ENCODE assay signal across 25 mouse cellular contexts in the genomic region with DNA sequence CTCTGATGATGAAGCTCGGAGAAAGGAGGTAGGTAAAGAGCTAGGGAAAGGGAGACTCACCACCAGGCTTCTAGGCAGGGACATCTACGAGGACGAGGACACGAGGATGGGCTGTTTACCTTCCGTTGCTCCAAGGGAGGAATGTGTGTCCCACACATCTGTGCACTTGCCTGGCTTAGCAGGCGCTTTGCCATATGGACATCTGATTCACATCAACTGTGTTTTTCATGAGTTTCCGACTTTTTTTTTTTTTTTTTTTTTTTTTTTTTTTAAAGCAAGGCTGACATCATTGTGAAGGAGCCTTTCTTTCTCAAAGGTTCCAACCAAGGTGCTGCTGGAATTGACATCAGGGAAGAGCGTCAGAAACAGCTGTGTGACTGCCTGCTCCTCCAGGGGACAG. TPM values are rescaled to one million over a fixed set of nuclear protein-coding genes. Genes with fewer than 3 reads are reported as not detected.
DNase-seq lines count a peak whose midpoint lies in the region; ATAC-seq and TF ChIP-seq lines count a peak whose summit lies in the region.
"Had no signal": no experiment of that assay in that cellular context is flagged by ENCODE, and none has a peak within 500 bp of the region (broad histone marks: within the 10 kb centered on the region; RNA-seq: fewer than 3 reads in every experiment).

No protein-coding gene starts in this region.

- no peak for TF ChIP-seq RAD21 in CH12.LX (IDR thresholded peaks at IDR 0.05; ENCODE audit: low read depth, low read length)

- 0 out of 2 replicates have a peak overlapping the region, but pooled peaks have one; percentile 23 for H3K27ac ChIP-seq in layer of hippocampus, adult 2 months
- H3K27ac ChIP-seq in CH12.LX (ENCODE audit: insufficient read depth, low read depth), result no peak overlapping the region
- no peak overlapping the region for H3K27ac ChIP-seq in embryonic facial prominence, embryonic 14.5 days (replicated peaks; ENCODE audit: low read depth, low read length)
- H3K27ac ChIP-seq in midbrain, embryonic 10.5 days (replicated peaks), result no peak overlapping the region
- H3K27ac ChIP-seq: forebrain, embryonic 12.5 days; heart, adult 2 months; hindbrain, embryonic 13.5 days; left cerebral cortex, adult 2 months; limb, embryonic 15.5 days; liver, embryonic 14.5 days; midbrain, embryonic 12.5 days; neural tube, embryonic 15.5 days had no signal

- ATAC-seq in embryonic facial prominence, embryonic 14.5 days (ENCODE audit: low read depth), result no peak
- no peak for ATAC-seq in activated CD4-positive, CD25-positive, alpha-beta regulatory T cell, adult 4 months
- ATAC-seq: inflammation-experienced regulatory T-cells, adult 6 months had no signal

- no peak for TF ChIP-seq CTCF in layer of hippocampus, adult 2 months (conservative IDR thresholded peaks at IDR 0.05)
- no peak for TF ChIP-seq CTCF in CH12.LX (conservative IDR thresholded peaks at IDR 0.05 in 1 of 2, IDR thresholded peaks at IDR 0.05 in 1 of 2; ENCODE audit: low read depth in 2 of 2, low read length in 2 of 2)

- H3K4me1 ChIP-seq in CH12.LX (ENCODE audit: control insufficient read depth in 1 of 2, insufficient read depth in 2 of 2), result peaks cover 2 to 3% of the 10 kb centered on the region in 2 experiments; a peak in 3 of 4 replicates
- H3K4me1 ChIP-seq in embryonic facial prominence, embryonic 14.5 days (ENCODE audit: control insufficient read depth, insufficient read depth, low read length), result no peaks in the 10 kb centered on the region
- no peaks in the 10 kb centered on the region for H3K4me1 ChIP-seq in midbrain, embryonic 10.5 days
- H3K4me1 ChIP-seq: forebrain, embryonic 12.5 days; hindbrain, embryonic 13.5 days; midbrain, embryonic 12.5 days; neural tube, embryonic 15.5 days had no signal

- no peak for TF ChIP-seq POLR2A in CH12.LX (IDR thresholded peaks at IDR 0.05; ENCODE audit: low read depth, low read length)

- no peak overlapping the region for H3K9ac ChIP-seq in CH12.LX (ENCODE audit: insufficient read depth, low read depth)
- no peak overlapping the region for H3K9ac ChIP-seq in embryonic facial prominence, embryonic 14.5 days (ENCODE audit: low read depth, low read length)
- H3K9ac ChIP-seq: forebrain, embryonic 12.5 days; hindbrain, embryonic 13.5 days; limb, embryonic 15.5 days; liver, embryonic 14.5 days; lung, embryonic 14.5 days; midbrain, embryonic 12.5 days; neural tube, embryonic 15.5 days had no signal

- 31% methylated on average over 8 of the region's 8 CpGs for WGBS in embryonic facial prominence, embryonic 14.5 days
- 65% methylated on average over 8 of the region's 8 CpGs for WGBS in midbrain, embryonic 10.5 days

- in situ Hi-C loops in CH12.LX (cut with MboI; ENCODE audit: low pct_ligation_motif_present, low pct_unique_long_range_greater_than_20kb, low sequenced_read_pairs), result no loop called here

- H3K4me3 ChIP-seq in layer of hippocampus, adult 2 months, result no peak overlapping the region
- H3K4me3 ChIP-seq in CH12.LX (replicated peaks in 1 of 3; ENCODE audit: low read depth in 2 of 3, low read length in 2 of 3, poor library complexity in 1 of 3), result no peak overlapping the region
- H3K4me3 ChIP-seq in embryonic facial prominence, embryonic 14.5 days (ENCODE audit: low read depth, low read length), result no peak overlapping the region
- H3K4me3 ChIP-seq in midbrain, embryonic 10.5 days, result no peak overlapping the region
- H3K4me3 ChIP-seq: forebrain, embryonic 12.5 days; heart, adult 2 months; hindbrain, embryonic 13.5 days; left cerebral cortex, adult 2 months; limb, embryonic 15.5 days; midbrain, embryonic 12.5 days; neural tube, embryonic 15.5 days had no signal

- H3K4me2 ChIP-seq in CH12.LX (ENCODE audit: insufficient read depth, low read depth, poor library complexity, severe bottlenecking), result no peak overlapping the region
- H3K4me2 ChIP-seq in embryonic facial prominence, embryonic 14.5 days (ENCODE audit: low read depth, low read length), result peak overlapping the region; percentile 23; the same call in 1 of the 2 replicates
- H3K4me2 ChIP-seq: forebrain, embryonic 12.5 days; hindbrain, embryonic 13.5 days; limb, embryonic 15.5 days; lung, embryonic 14.5 days; midbrain, embryonic 12.5 days; neural tube, embryonic 15.5 days had no signal

- no peaks in the 10 kb centered on the region for H3K36me3 ChIP-seq in CH12.LX (replicated peaks in 1 of 2; ENCODE audit: control insufficient read depth in 1 of 2, insufficient read depth in 1 of 2, low read length in 1 of 2)
- H3K36me3 ChIP-seq in embryonic facial prominence, embryonic 14.5 days (ENCODE audit: control insufficient read depth, insufficient read depth, low read length), result no peaks in the 10 kb centered on the region
- no peaks in the 10 kb centered on the region for H3K36me3 ChIP-seq in midbrain, embryonic 10.5 days
- H3K36me3 ChIP-seq: forebrain, embryonic 12.5 days; hindbrain, embryonic 13.5 days; limb, embryonic 15.5 days; midbrain, embryonic 12.5 days; neural tube, embryonic 15.5 days had no signal

- dilution Hi-C loops in CH12.LX (cut with MboI; ENCODE audit: extremely low pct_ligation_motif_present, extremely low pct_unique_long_range_greater_than_20kb, low sequenced_read_pairs), result no loop called here

- TF ChIP-seq EP300 in CH12.LX (IDR thresholded peaks at IDR 0.05; ENCODE audit: low read length), result no peak

- H3K79me2 ChIP-seq in CH12.LX (replicated peaks; ENCODE audit: control insufficient read depth, extremely low read depth, insufficient read depth, poor library complexity, severe bottlenecking), result no peaks in the 10 kb centered on the region

- peaks cover 3% of the 10 kb centered on the region for H3K27me3 ChIP-seq in CH12.LX (replicated peaks)
- no peaks in the 10 kb centered on the region for H3K27me3 ChIP-seq in embryonic facial prominence, embryonic 14.5 days (replicated peaks; ENCODE audit: control insufficient read depth, insufficient read depth, low read length)
- no peaks in the 10 kb centered on the region for H3K27me3 ChIP-seq in midbrain, embryonic 10.5 days (ENCODE audit: low read depth, poor library complexity, severe bottlenecking)
- H3K27me3 ChIP-seq: forebrain, embryonic 12.5 days; hindbrain, embryonic 13.5 days; limb, embryonic 15.5 days; midbrain, embryonic 12.5 days; neural tube, embryonic 15.5 days had no signal

- no peaks in the 10 kb centered on the region for H3K9me3 ChIP-seq in CH12.LX (replicated peaks; ENCODE audit: low read length)
- no peaks in the 10 kb centered on the region for H3K9me3 ChIP-seq in embryonic facial prominence, embryonic 14.5 days (ENCODE audit: control insufficient read depth, low read length)
- H3K9me3 ChIP-seq in midbrain, embryonic 10.5 days (replicated peaks), result no peaks in the 10 kb centered on the region
- H3K9me3 ChIP-seq: hindbrain, embryonic 13.5 days; limb, embryonic 15.5 days; midbrain, embryonic 12.5 days; neural tube, embryonic 15.5 days had no signal

- no peak for DNase-seq in layer of hippocampus, adult 2 months (ENCODE audit: low spot score in 2 of 2)
- DNase-seq in layer of hippocampus, adult 8-10 months (ENCODE audit: low spot score in 2 of 2), result no peak
- DNase-seq in 3T3-L1 (ENCODE audit: low read depth, low spot score), result peak; percentile 59
- DNase-seq in CH12.LX (ENCODE audit: extremely low read depth), result no peak
- peak; percentile 55 for DNase-seq in embryonic facial prominence, embryonic 14.5 days (ENCODE audit: low spot score)
- DNase-seq in lung, postnatal 4 days, result no peak
- no peak for DNase-seq in midbrain, embryonic 10.5 days (ENCODE audit: low spot score)
- DNase-seq: adrenal gland, adult 8-10 months; cerebellum, adult 2 months; cerebellum, postnatal 36 days; gastrocnemius, postnatal 10 days; heart, adult 2 months; kidney, adult 18-20 months; lung, embryonic 14.5 days; lung, postnatal 36 days; thymus, postnatal 14 days had no signal

RNA-seq across cellular contexts. Expression of gene Thpo, which starts 16.2 kb away (rescaled TPM):
- total RNA-seq in layer of hippocampus, adult 2 months (2021), result 10 to 100 TPM; 12.5 to 16.2 TPM
- 10 to 100 TPM in 3 of 4 experiments, 1 to 10 TPM in 1; 9.9 to 15.1 (median 13.2) TPM for total RNA-seq in layer of hippocampus, adult 8-10 months (2022)
- 0.08 TPM in 2 replicates for total RNA-seq in CH12.LX (2012; rRNA removed)
- 0.19 TPM in 2 replicates for total RNA-seq in CH12.LX (2014; rRNA removed)
- polyA plus RNA-seq in CH12.LX (2012; ENCODE audit: insufficient read length, low read depth), result 0.71 and 1.0 TPM in 2 replicates
- polyA plus RNA-seq in embryonic facial prominence, embryonic 14.5 days (2014; fragmentation: Nextera tagmentation; extraction: Ambion mirVana), result 0.54 and 0.89 TPM in 2 replicates
- polyA plus RNA-seq in activated CD4-positive, CD25-positive, alpha-beta regulatory T cell, adult 4 months (2017; shearing (Covaris generic)), result under 1 TPM in 1 of 2 experiments, not detected in 1; 0.26 TPM
- polyA plus RNA-seq in midbrain, embryonic 10.5 days (2016; fragmentation: Nextera tagmentation; extraction: Ambion mirVana), result 0.37 and 0.56 TPM in 2 replicates
- polyA plus RNA-seq: inflammation-experienced regulatory T-cells, adult 6 months had no signal

RNA-seq across cellular contexts. Expression of gene Chrd, which starts 17.6 kb away (rescaled TPM):
- total RNA-seq in layer of hippocampus, adult 2 months (2021), result 10 to 100 TPM; 87.0 to 90.7 TPM
- 100 to 1,000 TPM in 2 of 4 experiments, 10 to 100 TPM in 2; 77.0 to 106 (median 95.3) TPM for total RNA-seq in layer of hippocampus, adult 8-10 months (2022)
- not detected in 2 replicates for total RNA-seq in CH12.LX (2012; rRNA removed)
- not detected in 2 replicates for total RNA-seq in CH12.LX (2014; rRNA removed)
- not detected in 2 replicates for polyA plus RNA-seq in CH12.LX (2012; ENCODE audit: insufficient read length, low read depth)
- polyA plus RNA-seq in embryonic facial prominence, embryonic 14.5 days (2014; fragmentation: Nextera tagmentation; extraction: Ambion mirVana), result 9.1 and 11.7 TPM in 2 replicates
- not detected for polyA plus RNA-seq in activated CD4-positive, CD25-positive, alpha-beta regulatory T cell, adult 4 months (2017; shearing (Covaris generic))
- polyA plus RNA-seq in midbrain, embryonic 10.5 days (2016; fragmentation: Nextera tagmentation; extraction: Ambion mirVana), result 1.5 and 2.0 TPM in 2 replicates
- polyA plus RNA-seq: inflammation-experienced regulatory T-cells, adult 6 months had no signal

RNA-seq across cellular contexts. Expression of gene Clcn2, which starts 33.0 kb away (rescaled TPM):
- 10 to 100 TPM; 74.2 to 79.5 TPM for total RNA-seq in layer of hippocampus, adult 2 months (2021)
- 100 to 1,000 TPM in 1 of 4 experiments, 10 to 100 TPM in 3; 83.1 to 103 (median 87.5) TPM for total RNA-seq in layer of hippocampus, adult 8-10 months (2022)
- total RNA-seq in CH12.LX (2012; rRNA removed), result 4.2 and 4.5 TPM in 2 replicates
- total RNA-seq in CH12.LX (2014; rRNA removed), result 1.2 and 1.4 TPM in 2 replicates
- polyA plus RNA-seq in CH12.LX (2012; ENCODE audit: insufficient read length, low read depth), result 3.5 and 4.1 TPM in 2 replicates
- polyA plus RNA-seq in embryonic facial prominence, embryonic 14.5 days (2014; fragmentation: Nextera tagmentation; extraction: Ambion mirVana), result 11.9 and 13.3 TPM in 2 replicates
- polyA plus RNA-seq in activated CD4-positive, CD25-positive, alpha-beta regulatory T cell, adult 4 months (2017; shearing (Covaris generic)), result 1 to 10 TPM; 1.3 to 2.0 TPM
- 12.8 and 16.8 TPM in 2 replicates for polyA plus RNA-seq in midbrain, embryonic 10.5 days (2016; fragmentation: Nextera tagmentation; extraction: Ambion mirVana)

RNA-seq across cellular contexts. Expression of gene Polr2h, which starts 33.1 kb away (rescaled TPM):
- 10 to 100 TPM; 26.1 TPM for total RNA-seq in layer of hippocampus, adult 2 months (2021)
- total RNA-seq in layer of hippocampus, adult 8-10 months (2022), result 10 to 100 TPM; 18.6 to 29.3 (median 22.7) TPM
- 157 and 189 TPM in 2 replicates for total RNA-seq in CH12.LX (2012; rRNA removed)
- total RNA-seq in CH12.LX (2014; rRNA removed), result 183 and 189 TPM in 2 replicates
- 117 and 146 TPM in 2 replicates for polyA plus RNA-seq in CH12.LX (2012; ENCODE audit: insufficient read length, low read depth)
- polyA plus RNA-seq in embryonic facial prominence, embryonic 14.5 days (2014; fragmentation: Nextera tagmentation; extraction: Ambion mirVana), result 107 and 115 TPM in 2 replicates
- 10 to 100 TPM; 72.6 to 80.2 TPM for polyA plus RNA-seq in activated CD4-positive, CD25-positive, alpha-beta regulatory T cell, adult 4 months (2017; shearing (Covaris generic))
- polyA plus RNA-seq in midbrain, embryonic 10.5 days (2016; fragmentation: Nextera tagmentation; extraction: Ambion mirVana), result 136 and 148 TPM in 2 replicates

RNA-seq across cellular contexts. Expression of gene Fam131a, which starts 57.5 kb away (rescaled TPM):
- 100 to 1,000 TPM; 450 to 457 TPM for total RNA-seq in layer of hippocampus, adult 2 months (2021)
- 100 to 1,000 TPM; 395 to 431 (median 412) TPM for total RNA-seq in layer of hippocampus, adult 8-10 months (2022)
- total RNA-seq in CH12.LX (2012; rRNA removed) (1.0 and 1.3 TPM in 2 replicates), CH12.LX (2014; rRNA removed) (0.50 and 0.77 TPM in 2 replicates)
- 0.67 and 1.4 TPM in 2 replicates for polyA plus RNA-seq in CH12.LX (2012; ENCODE audit: insufficient read length, low read depth)
- 10.9 and 11.2 TPM in 2 replicates for polyA plus RNA-seq in embryonic facial prominence, embryonic 14.5 days (2014; fragmentation: Nextera tagmentation; extraction: Ambion mirVana)
- polyA plus RNA-seq in activated CD4-positive, CD25-positive, alpha-beta regulatory T cell, adult 4 months (2017; shearing (Covaris generic)), result 1 to 10 TPM in 1 of 2 experiments, not detected in 1; 1.2 TPM
- polyA plus RNA-seq in midbrain, embryonic 10.5 days (2016; fragmentation: Nextera tagmentation; extraction: Ambion mirVana), result 8.8 and 11.3 TPM in 2 replicates

Comparison
In these comparisons a context has a peak if more than half of its experiments do, and no peak if none do; other contexts are left out.
1. DNase-seq: peak in 3T3-L1 (single experiment) and embryonic facial prominence, embryonic 14.5 days (single experiment); none in layer of hippocampus, adult 2 months (0 of 2), layer of hippocampus, adult 8-10 months (0 of 2), CH12.LX (single experiment), lung, postnatal 4 days (0 of 2) and midbrain, embryonic 10.5 days (single experiment).